ENCODE assay signal across 11 mouse cellular contexts in genomic region chr4:141822089-141822488, GRCm38 (mm10). TPM values are rescaled to one million over a fixed set of nuclear protein-coding genes. Genes with fewer than 3 reads are reported as not detected.
A peak's percentile ranks its signal among the peaks of the same experiment; 100 is the strongest.
DNase-seq lines count a peak whose midpoint lies in the region; ATAC-seq and TF ChIP-seq lines count a peak whose summit lies in the region.
"Had no signal": no experiment of that assay in that cellular context is flagged by ENCODE, and none has a peak within 500 bp of the region (broad histone marks: within the 10 kb centered on the region; RNA-seq: fewer than 3 reads in every experiment).

No protein-coding gene starts in this region.

- no peaks in the 10 kb centered on the region for H3K4me1 ChIP-seq in intestine, embryonic 16.5 days (ENCODE audit: control insufficient read depth, insufficient read depth, low read length)

- peak; percentile 58 for TF ChIP-seq CTCF in layer of hippocampus, adult 2 months (conservative IDR thresholded peaks at IDR 0.05)

- H3K27me3 ChIP-seq in intestine, embryonic 16.5 days (replicated peaks; ENCODE audit: control insufficient read depth, insufficient read depth, low read length): no peaks in the 10 kb centered on the region
- H3K27me3 ChIP-seq: limb, embryonic 13.5 days had no signal

- H3K4me2 ChIP-seq in intestine, embryonic 16.5 days (ENCODE audit: low read depth, low read length): no peak overlapping the region
- H3K4me2 ChIP-seq: limb, embryonic 13.5 days had no signal

- peak; percentile 60 for DNase-seq in adrenal gland, postnatal 14 days
- DNase-seq in adrenal gland, adult (ENCODE audit: inconsistent age in 2 of 2, low spot score in 1 of 2): no peak
- DNase-seq in layer of hippocampus, adult 2 months (ENCODE audit: low spot score in 2 of 2): no peak
- no peak for DNase-seq in layer of hippocampus, adult 9-11 months
- peak; percentile 70 for DNase-seq in R1 (ENCODE audit: low read depth, low spot score)
- peak; percentile 10 for DNase-seq in lung, postnatal 25 days (ENCODE audit: low spot score)

- ATAC-seq in erythroid progenitor cell, adult 5-6 weeks (replicated peaks; ENCODE audit: low FRiP score, poor library complexity, severe bottlenecking): no peak
- ATAC-seq in intestine, embryonic 16.5 days: no peak

- 72% methylated on average over 10 of the region's 10 CpGs for WGBS in intestine, embryonic 16.5 days

- no peak overlapping the region for H3K4me3 ChIP-seq in layer of hippocampus, adult 2 months
- no peak overlapping the region for H3K4me3 ChIP-seq in intestine, embryonic 16.5 days (ENCODE audit: low read length)
- H3K4me3 ChIP-seq: limb, embryonic 13.5 days had no signal

- no peaks in the 10 kb centered on the region for H3K9me3 ChIP-seq in intestine, embryonic 16.5 days (ENCODE audit: control insufficient read depth, low read length)
- H3K9me3 ChIP-seq: limb, embryonic 13.5 days had no signal

- no peak overlapping the region for H3K27ac ChIP-seq in layer of hippocampus, adult 2 months
- no peak overlapping the region for H3K27ac ChIP-seq in intestine, embryonic 16.5 days (ENCODE audit: low read length)
- H3K27ac ChIP-seq: limb, embryonic 13.5 days had no signal

- H3K9ac ChIP-seq in intestine, embryonic 16.5 days (ENCODE audit: low read depth, low read length): no peak overlapping the region
- H3K9ac ChIP-seq: limb, embryonic 13.5 days had no signal

- H3K36me3 ChIP-seq in intestine, embryonic 16.5 days (ENCODE audit: control insufficient read depth, insufficient read depth, low read length): no peaks in the 10 kb centered on the region
- H3K36me3 ChIP-seq: limb, embryonic 13.5 days had no signal

RNA-seq across cellular contexts. Expression of gene Cela2a, which starts 3.9 kb away (rescaled TPM):
- 0.56 TPM in 1 of 2 replicates, not detected in the other for total RNA-seq in adrenal gland, postnatal 14 days (2021)
- not detected for total RNA-seq in layer of hippocampus, adult 2 months (2021)
- not detected in 2 replicates for total RNA-seq in erythroid progenitor cell, adult 5-6 weeks (2015; ENCODE audit: low replicate concordance)
- total RNA-seq in erythroid progenitor cell, adult 5-6 weeks (2017; ENCODE audit: low replicate concordance): not detected in 2 replicates
- 455 and 890 TPM in 2 replicates for polyA plus RNA-seq in intestine, embryonic 16.5 days (2015; fragmentation: Nextera tagmentation; extraction: Ambion mirVana)
- polyA plus RNA-seq: embryonic facial prominence, embryonic 14.5 days; limb, embryonic 13.5 days had no signal

RNA-seq across cellular contexts. Expression of gene Ctrc, which starts 24.1 kb away (rescaled TPM):
- total RNA-seq in adrenal gland, postnatal 14 days (2021): not detected in 2 replicates
- not detected for total RNA-seq in layer of hippocampus, adult 2 months (2021)
- not detected in 2 replicates for total RNA-seq in erythroid progenitor cell, adult 5-6 weeks (2015; ENCODE audit: low replicate concordance)
- not detected in 2 replicates for total RNA-seq in erythroid progenitor cell, adult 5-6 weeks (2017; ENCODE audit: low replicate concordance)
- 0.29 and 0.87 TPM in 2 replicates for polyA plus RNA-seq in intestine, embryonic 16.5 days (2015; fragmentation: Nextera tagmentation; extraction: Ambion mirVana)
- polyA plus RNA-seq: embryonic facial prominence, embryonic 14.5 days; heart, embryonic 16.5 days; limb, embryonic 13.5 days had no signal

RNA-seq across cellular contexts. Expression of gene Casp9, which starts 28.7 kb away (rescaled TPM):
- 15.3 and 17.1 TPM in 2 replicates for total RNA-seq in adrenal gland, postnatal 14 days (2021)
- total RNA-seq in layer of hippocampus, adult 2 months (2021): 10 to 100 TPM; 25.2 to 25.6 TPM
- 19.8 and 22.2 TPM in 2 replicates for total RNA-seq in erythroid progenitor cell, adult 5-6 weeks (2015; ENCODE audit: low replicate concordance)
- total RNA-seq in erythroid progenitor cell, adult 5-6 weeks (2017; ENCODE audit: low replicate concordance): 10.4 and 19.3 TPM in 2 replicates
- 21.3 and 24.1 TPM in 2 replicates for polyA plus RNA-seq in intestine, embryonic 16.5 days (2015; fragmentation: Nextera tagmentation; extraction: Ambion mirVana)

RNA-seq across cellular contexts. Expression of gene Dnajc16, which starts 31.4 kb away (rescaled TPM):
- total RNA-seq in adrenal gland, postnatal 14 days (2021): 16.6 and 20.7 TPM in 2 replicates
- 10 to 100 TPM; 45.3 to 45.4 TPM for total RNA-seq in layer of hippocampus, adult 2 months (2021)
- 16.2 and 25.2 TPM in 2 replicates for total RNA-seq in erythroid progenitor cell, adult 5-6 weeks (2015; ENCODE audit: low replicate concordance)
- 11.3 and 15.1 TPM in 2 replicates for total RNA-seq in erythroid progenitor cell, adult 5-6 weeks (2017; ENCODE audit: low replicate concordance)
- 4.2 and 4.3 TPM in 2 replicates for polyA plus RNA-seq in intestine, embryonic 16.5 days (2015; fragmentation: Nextera tagmentation; extraction: Ambion mirVana)

RNA-seq across cellular contexts. Expression of gene Efhd2, which starts 52.6 kb away (rescaled TPM):
- 21.4 and 28.2 TPM in 2 replicates for total RNA-seq in adrenal gland, postnatal 14 days (2021)
- total RNA-seq in layer of hippocampus, adult 2 months (2021): 100 to 1,000 TPM; 139 to 140 TPM
- 18.7 and 21.8 TPM in 2 replicates for total RNA-seq in erythroid progenitor cell, adult 5-6 weeks (2015; ENCODE audit: low replicate concordance)
- 11.4 and 18.8 TPM in 2 replicates for total RNA-seq in erythroid progenitor cell, adult 5-6 weeks (2017; ENCODE audit: low replicate concordance)
- polyA plus RNA-seq in intestine, embryonic 16.5 days (2015; fragmentation: Nextera tagmentation; extraction: Ambion mirVana): 140 and 163 TPM in 2 replicates

Comparison
In these comparisons a context has a peak if more than half of its experiments do, and no peak if none do; other contexts are left out.
1. DNase-seq: peak in adrenal gland, postnatal 14 days (single experiment), R1 (single experiment) and lung, postnatal 25 days (single experiment); none in adrenal gland, adult (0 of 2), layer of hippocampus, adult 2 months (0 of 2) and layer of hippocampus, adult 9-11 months (single experiment).